Mouse (Mus musculus) heart, embryonic 14.5 days (tissue): ENCODE measurements at regions not wholly inside any gene's neighbourhood (a gene's known extent, or its start where the extent isn't known, plus 50 kb on each side); places are given as distances from the start of the nearest gene placed in this dataset.
A peak's percentile ranks its signal among the peaks of the same experiment; 100 is the strongest.

Experiments
- ATAC-seq: fragments of 200-750 bp; cut with Nextera tagmentation; 2 replicates; pipeline ENCODE4 v1.8.0; 2017; ENCODE audit warnings: low read depth, moderate TSS enrichment; ENCODE audit not compliant: insufficient number of reproducible peaks, insufficient read depth, low FRiP score
- H3K27ac ChIP-seq, 2 experiments: fragments of 200-500 bp in 1 of 2; fragments of 300-500 bp in 1 of 2; sonication (generic) in 1 of 2; replicated peaks in 1 of 2; 2 replicates each; pipeline ENCODE4 v1.5.1; 2012 to 2014; ENCODE audit warnings: low read depth in 2 of 2, low read length in 2 of 2, control low read depth in 1 of 2, mild to moderate bottlenecking in 1 of 2, mixed read lengths in 1 of 2; ENCODE audit not compliant: control insufficient read depth in 1 of 2, insufficient read depth in 1 of 2
- H3K27me3 ChIP-seq: fragments of 300-500 bp; sonication (generic); 2 replicates; pipeline ENCODE4 v1.6.1; 2014; ENCODE audit warnings: mild to moderate bottlenecking, low read length, control low read depth; ENCODE audit not compliant: control insufficient read depth, insufficient read depth
- H3K36me3 ChIP-seq: fragments of 300-500 bp; sonication (generic); 2 replicates; pipeline ENCODE4 v1.6.1; 2014; ENCODE audit warnings: mild to moderate bottlenecking, control low read depth, low read length, mixed read lengths; ENCODE audit not compliant: control insufficient read depth, insufficient read depth
- H3K4me1 ChIP-seq, 2 experiments: fragments of 200-500 bp in 1 of 2; fragments of 300-500 bp in 1 of 2; sonication (generic) in 1 of 2; 2 replicates each; pipeline ENCODE4 v1.6.1; 2012 to 2014; ENCODE audit warnings: low read length in 2 of 2, control low read depth in 1 of 2, mixed read lengths in 1 of 2; ENCODE audit not compliant: control insufficient read depth in 2 of 2, insufficient read depth in 2 of 2
- H3K4me2 ChIP-seq: fragments of 300-500 bp; sonication (generic); 2 replicates; pipeline ENCODE4 v1.6.1; 2014; ENCODE audit warnings: mild to moderate bottlenecking, low read length
- H3K4me3 ChIP-seq, 2 experiments: fragments of 200-500 bp in 1 of 2; fragments of 300-500 bp in 1 of 2; sonication (generic) in 1 of 2; 2 replicates each; pipeline ENCODE4 v1.5.1; 2012 to 2014; ENCODE audit warnings: low read length in 2 of 2, mild to moderate bottlenecking in 2 of 2, control low read depth in 1 of 2, low read depth in 1 of 2, moderate library complexity in 1 of 2; ENCODE audit not compliant: control insufficient read depth in 1 of 2, insufficient read depth in 1 of 2
- H3K9ac ChIP-seq: fragments of 300-500 bp; sonication (generic); 2 replicates; pipeline ENCODE4 v1.6.1; 2014; ENCODE audit warnings: mild to moderate bottlenecking, low read length
- H3K9me3 ChIP-seq: fragments of 300-500 bp; sonication (generic); 2 replicates; pipeline ENCODE4 v1.6.1; 2016; ENCODE audit warnings: low read length, control low read depth; ENCODE audit not compliant: control insufficient read depth
- WGBS: fragments of 180-500 bp; shearing (Covaris S2); extraction: QIAGEN DNeasy Blood & Tissue Kit; methylation state at CpG from one replicate; pipeline ENCODE4 v1.1.7; 2014; 5-methylcytosine and 5-hydroxymethylcytosine counted together

GRCm38 (mm10) chr7:70501821-70502220 lies 135.3 kb upstream of the Nr2f2 start:
- Histone ChIP-seq H3K9ac (no peak overlapping the region), H3K4me2 (no peak overlapping the region), H3K4me3 (no peak overlapping the region), H3K27ac (no peak overlapping the region), H3K9me3 (no peaks in the 10 kb centered on the region), H3K36me3 (no peaks in the 10 kb centered on the region), H3K4me1 (peaks cover 4 to 5% of the 10 kb centered on the region in 2 experiments; a peak in 2 of 4 replicates), H3K27me3 (peaks cover 71% of the 10 kb centered on the region)
- WGBS, result 77% methylated on average over 4 of the region's 4 CpGs
- ATAC-seq, result no peak

DNA sequence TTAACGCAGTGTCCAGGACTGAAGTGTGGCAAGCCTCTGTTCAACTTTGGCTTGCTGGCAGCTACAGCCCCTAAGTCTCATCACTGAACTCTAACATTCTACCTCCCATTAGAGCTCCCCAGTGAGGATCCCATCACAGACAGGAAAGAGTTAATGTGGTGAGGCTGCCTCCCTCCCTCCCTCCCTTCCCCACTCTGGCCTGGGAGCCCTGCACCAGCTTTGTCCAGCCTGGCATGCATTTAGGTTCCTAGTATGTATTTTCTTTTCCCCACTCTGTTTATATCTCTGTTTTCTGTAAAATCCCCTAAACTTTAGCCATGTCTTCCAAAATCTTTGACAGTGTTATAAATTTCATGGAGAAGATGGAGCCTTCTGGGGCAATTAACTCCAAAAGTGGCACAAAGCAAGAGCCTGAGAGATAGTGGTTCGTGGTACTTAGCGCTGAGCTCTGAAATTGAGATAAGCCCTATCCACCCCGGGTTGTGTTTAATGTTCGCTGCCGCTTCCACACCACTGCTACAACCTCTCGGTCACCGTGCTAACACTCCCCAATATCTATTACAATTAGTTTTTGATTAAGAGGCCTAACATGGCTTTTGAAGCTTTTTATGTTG lies 130.1 kb upstream of the Nr2f2 start:
- no peak for ATAC-seq
- Histone ChIP-seq H3K4me3 (no peak overlapping the region), H3K27me3 (peaks cover 69% of the 10 kb centered on the region), H3K36me3 (no peaks in the 10 kb centered on the region), H3K9ac (no peak overlapping the region), H3K4me1 (no peaks in the 10 kb centered on the region; a peak in 2 of 4 replicates), H3K27ac (no peak overlapping the region), H3K4me2 (no peak overlapping the region), H3K9me3 (no peaks in the 10 kb centered on the region)
- WGBS, result 11% methylated on average over 8 of the region's 8 CpGs

DNA sequence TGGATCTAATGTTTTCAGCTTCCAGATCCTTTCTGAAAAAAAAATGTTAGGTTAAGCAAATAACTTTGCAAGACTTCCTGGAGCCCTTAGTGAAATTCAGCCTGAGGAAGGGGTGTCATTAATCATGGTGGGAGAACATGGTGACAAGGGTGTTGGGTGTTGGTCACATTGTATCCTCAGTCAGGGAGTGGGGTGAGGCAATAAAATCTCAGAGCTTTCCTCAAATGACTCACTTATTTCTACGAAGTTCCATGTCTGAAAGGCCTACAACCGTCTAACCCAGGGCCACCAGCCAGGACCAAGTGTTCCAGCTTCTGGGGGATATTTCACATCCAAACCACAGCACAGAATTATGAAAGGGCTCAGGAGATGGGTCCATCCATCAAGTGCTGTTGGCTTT lies 117.7 kb upstream of the Nr2f2 start:
- no peaks in the 10 kb centered on the region for H3K36me3 ChIP-seq
- no peaks in the 10 kb centered on the region for H3K9me3 ChIP-seq
- peaks cover 0 to 3% of the 10 kb centered on the region in 2 experiments; a peak in 2 of 4 replicates for H3K4me1 ChIP-seq
- no peak overlapping the region for H3K4me2 ChIP-seq
- H3K9ac ChIP-seq, result no peak overlapping the region
- no peak overlapping the region for H3K4me3 ChIP-seq
- 79% methylated on average over 2 of the region's 2 CpGs for WGBS
- no peak overlapping the region for H3K27ac ChIP-seq
- peaks cover 15% of the 10 kb centered on the region; the same call in 1 of the 2 replicates for H3K27me3 ChIP-seq
- ATAC-seq, result no peak

GRCm38 (mm10) chr7:70483536-70483935 lies 117.0 kb upstream of the Nr2f2 start:
- WGBS, result 81% methylated on average over 3 of the region's 3 CpGs
- Histone ChIP-seq H3K4me2 (no peak overlapping the region), H3K4me1 (peaks cover 0 to 3% of the 10 kb centered on the region in 2 experiments; a peak in 2 of 4 replicates), H3K9me3 (no peaks in the 10 kb centered on the region), H3K36me3 (no peaks in the 10 kb centered on the region), H3K9ac (no peak overlapping the region), H3K27me3 (peaks cover 8% of the 10 kb centered on the region; the same call in 1 of the 2 replicates), H3K27ac (no peak overlapping the region), H3K4me3 (no peak overlapping the region)
- ATAC-seq, result no peak

DNA sequence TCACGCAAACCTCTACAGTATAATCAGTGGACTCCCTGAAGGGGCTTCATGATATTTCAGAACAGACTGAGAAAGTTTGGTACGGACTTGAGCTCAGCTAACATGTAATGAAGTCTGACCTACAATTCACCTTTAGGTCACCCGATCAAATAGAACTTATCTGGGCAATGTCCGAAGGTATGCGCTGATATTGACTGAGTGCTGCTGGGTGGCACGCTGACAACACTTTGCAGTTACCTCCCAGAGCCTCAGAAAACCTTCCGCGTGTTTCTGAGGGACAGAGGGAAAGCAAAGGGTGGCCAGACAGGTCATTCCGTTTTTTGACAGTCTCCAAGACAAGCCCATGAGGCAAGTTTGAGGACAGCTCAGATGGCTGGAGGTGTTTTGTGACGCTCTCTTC lies 115.3 kb upstream of the Nr2f2 start:
- peaks cover 0 to 3% of the 10 kb centered on the region in 2 experiments; a peak in 2 of 4 replicates for H3K4me1 ChIP-seq
- no peak overlapping the region for H3K4me3 ChIP-seq
- H3K9ac ChIP-seq, result no peak overlapping the region
- peak overlapping the region; percentile 9; the same call in 1 of the 2 replicates for H3K4me2 ChIP-seq
- H3K27ac ChIP-seq, result no peak overlapping the region
- 0 out of 2 replicates have a peak, but pooled peaks cover 7% of the 10 kb centered on the region for H3K27me3 ChIP-seq
- 35% methylated on average over 10 of the region's 10 CpGs for WGBS
- no peaks in the 10 kb centered on the region for H3K9me3 ChIP-seq
- no peaks in the 10 kb centered on the region for H3K36me3 ChIP-seq
- ATAC-seq, result no peak

- H3K4me1 ChIP-seq, result no peaks in the 10 kb centered on the region
- no peaks in the 10 kb centered on the region for H3K36me3 ChIP-seq
- no peaks in the 10 kb centered on the region for H3K9me3 ChIP-seq
- no peak overlapping the region for H3K9ac ChIP-seq
- H3K4me3 ChIP-seq, result no peak overlapping the region
- no peaks in the 10 kb centered on the region for H3K27me3 ChIP-seq
- H3K27ac ChIP-seq, result no peak overlapping the region
- H3K4me2 ChIP-seq, result no peak overlapping the region
- no peak for ATAC-seq
- WGBS, result 80% methylated on average over 4 of the region's 4 CpGs
These were observed 106.3 kb upstream of the Nr2f2 start for GRCm38 (mm10) chr7:70472786-70473185.

- H3K27ac ChIP-seq, result no peak overlapping the region
- no peaks in the 10 kb centered on the region for H3K36me3 ChIP-seq
- no peak overlapping the region for H3K4me2 ChIP-seq
- ATAC-seq, result no peak
- no peaks in the 10 kb centered on the region for H3K4me1 ChIP-seq
- WGBS, result 89% methylated on average over 2 of the region's 2 CpGs
- H3K4me3 ChIP-seq, result no peak overlapping the region
- H3K27me3 ChIP-seq, result no peaks in the 10 kb centered on the region
- no peak overlapping the region for H3K9ac ChIP-seq
- no peaks in the 10 kb centered on the region for H3K9me3 ChIP-seq
These were observed 104.0 kb upstream of the Nr2f2 start for GRCm38 (mm10) chr7:70470557-70470956.

DNA sequence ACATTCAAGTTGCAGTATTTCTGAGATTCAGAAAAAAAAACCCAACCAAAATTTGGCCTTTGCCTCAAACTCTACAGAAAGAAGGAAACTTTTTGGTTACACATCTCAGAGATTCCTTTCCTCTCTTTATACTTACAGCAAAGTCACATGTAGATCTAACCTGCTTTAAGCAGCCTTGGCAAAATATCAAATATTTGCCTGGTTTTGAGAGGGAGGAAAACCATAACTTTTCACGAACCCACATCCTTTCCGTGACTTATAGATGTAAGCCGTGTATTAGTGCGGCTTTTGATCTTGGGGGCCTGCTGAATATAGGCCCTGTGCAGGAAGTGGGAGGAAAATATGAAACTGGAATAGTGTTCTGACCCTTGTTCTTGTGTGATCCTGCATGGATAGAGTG lies 95.6 kb upstream of the Nr2f2 start:
- Histone ChIP-seq H3K9ac (no peak overlapping the region), H3K27ac (no peak overlapping the region), H3K4me2 (no peak overlapping the region), H3K9me3 (no peaks in the 10 kb centered on the region), H3K36me3 (no peaks in the 10 kb centered on the region), H3K4me3 (no peak overlapping the region), H3K27me3 (no peaks in the 10 kb centered on the region), H3K4me1 (no peaks in the 10 kb centered on the region)
- WGBS, result 87% methylated on average over 4 of the region's 4 CpGs
- ATAC-seq, result no peak
